Mouse (Mus musculus) midbrain, embryonic 11.5 days (tissue): ENCODE measurements around the gene Iqcf3. TPM values are rescaled to one million over a fixed set of nuclear protein-coding genes. Genes with fewer than 3 reads are reported as not detected.
"Not testable (repeated sequence)": the region's sequence is repeated elsewhere in the genome, so short reads cannot be mapped to it uniquely, and the experiment has no call there.

Experiments
- ATAC-seq: fragments of 200-750 bp; cut with Nextera tagmentation; 2 replicates; pipeline ENCODE4 v1.8.0; 2017; ENCODE audit warnings: moderate TSS enrichment, moderate library complexity; ENCODE audit not compliant: low FRiP score
- DNase-seq: peaks from one replicate; pipeline ENCODE4 v3.0.0; 2015; ENCODE audit warnings: low spot score; ENCODE audit errors: missing footprints
- H3K27ac ChIP-seq: fragments of 300-500 bp; sonication (generic); 2 replicates; pipeline ENCODE4 v1.5.1; 2014; ENCODE audit warnings: low read depth, low read length
- H3K27me3 ChIP-seq: fragments of 300-500 bp; sonication (generic); 2 replicates; pipeline ENCODE4 v1.6.1; 2014; ENCODE audit warnings: mild to moderate bottlenecking, low read length, moderate library complexity, mixed read lengths; ENCODE audit not compliant: control insufficient read depth, insufficient read depth
- H3K36me3 ChIP-seq: fragments of 300-500 bp; sonication (generic); 2 replicates; pipeline ENCODE4 v1.6.1; 2014; ENCODE audit warnings: mild to moderate bottlenecking, low read length, moderate library complexity, mixed read lengths; ENCODE audit not compliant: control insufficient read depth, insufficient read depth
- H3K4me1 ChIP-seq: fragments of 300-500 bp; sonication (generic); 2 replicates; pipeline ENCODE4 v1.6.1; 2014; ENCODE audit warnings: low read length; ENCODE audit not compliant: control insufficient read depth, insufficient read depth
- H3K4me2 ChIP-seq: fragments of 300-500 bp; sonication (generic); 2 replicates; pipeline ENCODE4 v1.6.1; 2014; ENCODE audit warnings: mild to moderate bottlenecking, moderate library complexity
- H3K4me3 ChIP-seq: fragments of 300-500 bp; sonication (generic); 2 replicates; pipeline ENCODE4 v1.5.1; 2014; ENCODE audit warnings: low read depth, low read length
- H3K9ac ChIP-seq: fragments of 300-500 bp; sonication (generic); 2 replicates; pipeline ENCODE4 v1.6.1; 2014; ENCODE audit warnings: low read length
- H3K9me3 ChIP-seq: fragments of 300-500 bp; sonication (generic); 2 replicates; pipeline ENCODE4 v1.6.1; 2016; ENCODE audit warnings: low read length; ENCODE audit not compliant: control insufficient read depth
- WGBS: fragments of 180-500 bp; shearing (Covaris S2); extraction: QIAGEN DNeasy Blood & Tissue Kit; methylation state at CpG from one replicate; pipeline ENCODE4 v1.1.7; 2014; 5-methylcytosine and 5-hydroxymethylcytosine counted together
- polyA plus RNA-seq: library from polyadenylated mRNA; unstranded; fragments of >200 nt; fragmentation: Nextera tagmentation; extraction: Ambion mirVana; gene quantifications from 2 replicates; pipeline ENCODE4 v1.2.1, GENCODE M21; 2014

Iqcf3 gene
- polyA plus RNA-seq, 1 experiment from 2014 or later, result not detected

GRCm38 (mm10) chr9:106519433-106519832, 42.0 kb downstream of the Iqcf3 start:
- H3K9ac ChIP-seq, result no peak overlapping the region
- ATAC-seq, result no peak
- H3K27ac ChIP-seq, result no peak overlapping the region
- H3K4me2 ChIP-seq, result no peak overlapping the region
- DNase-seq, result no peak
- H3K36me3 ChIP-seq, result no peaks in the 10 kb centered on the region
- no peak overlapping the region for H3K4me3 ChIP-seq
- no peaks in the 10 kb centered on the region for H3K9me3 ChIP-seq
- no peaks in the 10 kb centered on the region for H3K27me3 ChIP-seq
- no peaks in the 10 kb centered on the region for H3K4me1 ChIP-seq
- 79% methylated on average over 2 of the region's 2 CpGs for WGBS

- H3K4me2 ChIP-seq, result no peak within 1 kb of the TSS
- H3K9ac ChIP-seq, result no peak within 1 kb of the TSS
- ATAC-seq (no peak), DNase-seq (no peak)
- no peaks in the 10 kb centered on the region for H3K27me3 ChIP-seq
- H3K36me3 ChIP-seq, result no peaks in the 10 kb centered on the region
- H3K4me3 ChIP-seq, result no peak within 1 kb of the TSS
- H3K4me1 ChIP-seq, result no peaks in the 10 kb centered on the region
- H3K27ac ChIP-seq, result no peak within 1 kb of the TSS
- 91% methylated on average over 4 of the region's 4 CpGs for WGBS
- H3K9me3 ChIP-seq, result no peaks in the 10 kb centered on the region
Measured at GRCm38 (mm10) chr9:106514273-106514672, 47.2 kb downstream of the Iqcf3 start, which contains the start of gene Iqcf5. Gene Iqcf5, plus strand, starts transcription at chr9:106514573.

GRCm38 (mm10) chr9:106513566-106513965, 47.9 kb downstream of the Iqcf3 start:
- no peaks in the 10 kb centered on the region for H3K36me3 ChIP-seq
- H3K4me1 ChIP-seq, result no peaks in the 10 kb centered on the region
- H3K4me2 ChIP-seq, result no peak overlapping the region
- DNase-seq, result no peak
- H3K27ac ChIP-seq, result no peak overlapping the region
- 78% methylated on average over 6 of the region's 6 CpGs for WGBS
- ATAC-seq, result no peak
- H3K9ac ChIP-seq, result no peak overlapping the region
- no peaks in the 10 kb centered on the region for H3K27me3 ChIP-seq
- no peak overlapping the region for H3K4me3 ChIP-seq
- no peaks in the 10 kb centered on the region for H3K9me3 ChIP-seq

- WGBS, result 77% methylated on average over 13 of the region's 13 CpGs
- DNase-seq, result no peak
Measured at GRCm38 (mm10) chr9:106512729-106513450, 48.5 kb downstream of the Iqcf3 start.

GRCm38 (mm10) chr9:106509356-106509755, 52.1 kb downstream of the Iqcf3 start:
- Histone ChIP-seq H3K27me3 (no peaks in the 10 kb centered on the region), H3K4me3 (no peak overlapping the region), H3K36me3 (no peaks in the 10 kb centered on the region), H3K9ac (no peak overlapping the region), H3K9me3 (no peaks in the 10 kb centered on the region), H3K4me1 (no peaks in the 10 kb centered on the region), H3K27ac (no peak overlapping the region), H3K4me2 (no peak overlapping the region)
- ATAC-seq, result no peak
- no peak for DNase-seq
- WGBS, result 92% methylated on average over 10 of the region's 10 CpGs

More at GRCm38 (mm10) chr9:106512729-106513450, 48.5 kb downstream of the Iqcf3 start:
- ATAC-seq, result no peak
- no peaks in the 10 kb centered on the region for H3K9me3 ChIP-seq
- H3K27me3 ChIP-seq, result no peaks in the 10 kb centered on the region
- no peaks in the 10 kb centered on the region for H3K36me3 ChIP-seq
- no peak overlapping the region for H3K27ac ChIP-seq
- H3K9ac ChIP-seq, result no peak overlapping the region
- H3K4me2 ChIP-seq, result no peak overlapping the region
- H3K4me3 ChIP-seq, result no peak overlapping the region
- H3K4me1 ChIP-seq, result no peaks in the 10 kb centered on the region

DNA sequence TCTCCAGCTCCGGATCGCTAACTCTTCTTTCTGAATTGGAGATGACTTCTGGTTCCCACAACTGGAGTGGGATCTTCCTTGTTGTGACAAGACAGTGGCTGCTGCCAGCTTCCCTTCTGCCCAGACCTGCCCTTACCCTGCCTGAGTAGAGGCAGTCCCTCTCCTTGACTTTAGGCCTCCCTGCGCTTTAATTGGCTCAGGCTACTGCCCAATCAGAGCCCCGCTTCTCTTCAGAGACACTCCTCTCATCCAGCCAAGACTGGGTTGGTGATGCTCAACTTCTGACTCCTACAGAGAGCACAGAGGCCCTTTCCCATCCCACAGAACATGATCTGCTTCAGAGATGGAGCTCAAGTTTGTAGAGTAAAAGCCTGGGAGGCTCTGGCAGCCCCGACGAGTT, 57.2 kb downstream of the Iqcf3 start:
- H3K36me3 ChIP-seq, result no peaks in the 10 kb centered on the region
- H3K27me3 ChIP-seq, result no peaks in the 10 kb centered on the region
- ATAC-seq, result no peak
- no peak overlapping the region for H3K4me2 ChIP-seq
- WGBS, result 76% methylated on average over 6 of the region's 6 CpGs
- no peak overlapping the region for H3K27ac ChIP-seq
- no peaks in the 10 kb centered on the region for H3K9me3 ChIP-seq
- H3K4me1 ChIP-seq, result no peaks in the 10 kb centered on the region
- no peak overlapping the region for H3K4me3 ChIP-seq
- no peak for DNase-seq
- H3K9ac ChIP-seq, result no peak overlapping the region

DNA sequence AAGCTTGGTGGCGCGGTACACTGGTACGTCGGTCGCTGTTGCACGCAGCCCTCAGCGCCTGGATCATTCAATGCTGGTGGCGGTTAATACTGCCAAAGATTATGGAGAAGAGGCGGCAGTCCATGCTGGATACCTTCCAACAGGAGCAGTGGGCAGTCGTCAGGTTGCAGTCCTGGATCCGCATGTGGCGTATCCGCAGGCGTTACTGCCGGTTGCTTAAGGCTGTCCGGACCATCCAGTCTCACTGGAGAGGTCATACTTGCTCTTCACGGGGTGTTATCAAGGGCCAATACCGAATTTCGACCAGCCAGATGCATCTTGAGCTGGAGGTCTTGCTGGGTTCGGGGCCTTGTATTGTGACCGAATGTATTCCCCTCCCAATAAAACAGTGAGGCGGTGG, 59.6 kb downstream of the Iqcf3 start:
- Histone ChIP-seq H3K9me3 (no peaks in the 10 kb centered on the region), H3K4me1 (no peaks in the 10 kb centered on the region), H3K27ac (no peak overlapping the region), H3K36me3 (no peaks in the 10 kb centered on the region), H3K4me3 (no peak overlapping the region), H3K4me2 (no peak overlapping the region), H3K9ac (no peak overlapping the region), H3K27me3 (no peaks in the 10 kb centered on the region)
- WGBS, result 87% methylated on average over 22 of the region's 22 CpGs
- DNase-seq, result no peak
- ATAC-seq, result no peak

DNA sequence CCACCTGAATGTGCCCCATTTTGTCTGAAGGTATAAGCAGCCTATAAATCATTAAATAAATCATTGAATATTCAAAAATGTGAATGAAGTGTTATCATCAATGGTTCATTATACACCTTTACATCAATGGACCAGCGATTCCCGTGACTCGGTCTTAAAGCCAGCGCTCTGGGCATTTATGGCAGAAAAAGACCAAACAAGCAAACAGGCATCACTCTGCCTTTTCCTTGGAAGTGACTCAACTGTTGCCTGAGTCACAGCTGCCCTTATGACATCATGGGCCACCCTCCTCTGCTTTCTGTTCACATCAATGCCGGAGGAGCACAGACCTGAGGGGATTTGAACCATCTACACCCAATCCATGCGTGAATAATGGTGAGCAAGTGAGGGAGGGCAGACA, 61.8 kb downstream of the Iqcf3 start, which contains the start of gene Iqcf1:
Gene Iqcf1 (plus strand): TSS at position 301 of the 400 bp plus-strand sequence.
- Histone ChIP-seq H3K4me1 (no peaks in the 10 kb centered on the region), H3K9ac (no peak within 1 kb of the TSS), H3K27ac (no peak within 1 kb of the TSS), H3K4me2 (no peak within 1 kb of the TSS), H3K4me3 (no peak within 1 kb of the TSS), H3K27me3 (no peaks in the 10 kb centered on the region), H3K36me3 (no peaks in the 10 kb centered on the region), H3K9me3 (no peaks in the 10 kb centered on the region)
- DNase-seq, result no peak
- WGBS, result 93% methylated on average over 6 of the region's 6 CpGs
- no peak for ATAC-seq

- ATAC-seq, result not testable (repeated sequence)
Measured at GRCm38 (mm10) chr9:106487602-106488001, 73.8 kb downstream of the Iqcf3 start.

More at GRCm38 (mm10) chr9:106487602-106488001, 73.8 kb downstream of the Iqcf3 start:
- not testable (repeated sequence) for H3K4me2 ChIP-seq, DNase-seq, H3K27me3 ChIP-seq, H3K27ac ChIP-seq, H3K4me1 ChIP-seq, H3K4me3 ChIP-seq, H3K9me3 ChIP-seq, H3K9ac ChIP-seq
- H3K36me3 ChIP-seq, result peaks cover 13% of the 10 kb centered on the region
- 81% methylated on average over 6 of the region's 6 CpGs for WGBS
